Mouse (Mus musculus): ENCODE measurements around the gene Rnf222. TPM values are rescaled to one million over a fixed set of nuclear protein-coding genes. Genes with fewer than 3 reads are reported as not detected.

The Rnf222 gene
- polyA plus RNA-seq, 1 experiment from 2014 or later: not detected

Other genes starting within 250 kb of the Rnf222 start
- 0.59 to 2.5 TPM (median 2.1 TPM) in 3 replicates for gene Myh10, start 197.0 kb upstream of the Rnf222 start, polyA plus RNA-seq (2018)
- gene Ndel1, start 16.7 kb upstream of the Rnf222 start, polyA plus RNA-seq (2018): 52.9 to 132 TPM (median 60.1 TPM) in 3 replicates
- 1,656 to 2,144 TPM (median 1,836 TPM) in 3 replicates for gene Rpl26, start 13.0 kb downstream of the Rnf222 start, polyA plus RNA-seq (2018)
- gene Odf4, start 38.5 kb downstream of the Rnf222 start, polyA plus RNA-seq (2018): not detected in 3 replicates
- not detected in 3 replicates for gene Arhgef15, start 68.9 kb downstream of the Rnf222 start, polyA plus RNA-seq (2018)
- gene Slc25a35, start 79.6 kb downstream of the Rnf222 start, polyA plus RNA-seq (2018): 2.7 to 3.2 TPM (median 2.7 TPM) in 3 replicates
- gene Rangrf, start 86.6 kb downstream of the Rnf222 start, polyA plus RNA-seq (2018): 2.4 to 11.2 TPM (median 3.4 TPM) in 3 replicates
- 2.4 to 12.1 TPM (median 5.6 TPM) in 3 replicates for gene Pfas, start 119.9 kb downstream of the Rnf222 start, polyA plus RNA-seq (2018)
- gene Ctc1, start 127.4 kb downstream of the Rnf222 start, polyA plus RNA-seq (2018): 17.1 to 28.9 TPM (median 20.6 TPM) in 3 replicates
- 4.2 to 8.5 TPM (median 7.3 TPM) in 3 replicates for gene Aurkb, start 157.1 kb downstream of the Rnf222 start, polyA plus RNA-seq (2018)
- gene Borcs6, start 171.2 kb downstream of the Rnf222 start, polyA plus RNA-seq (2018): 11.7 to 37.1 TPM (median 15.6 TPM) in 3 replicates
- gene Tmem107, start 182.3 kb downstream of the Rnf222 start, polyA plus RNA-seq (2018): 4.1 to 7.3 TPM (median 4.2 TPM) in 3 replicates
- gene Vamp2, start 199.9 kb downstream of the Rnf222 start, polyA plus RNA-seq (2018): 23.6 to 47.7 TPM (median 36.7 TPM) in 3 replicates
- 8.8 to 17.5 TPM (median 11.6 TPM) in 3 replicates for gene Per1, start 206.7 kb downstream of the Rnf222 start, polyA plus RNA-seq (2018)
- gene Hes7, start 231.9 kb downstream of the Rnf222 start, polyA plus RNA-seq (2018): not detected in 3 replicates
- gene 9130213A22Rik, start 234.0 kb downstream of the Rnf222 start, polyA plus RNA-seq (2018): 0.14 to 0.29 TPM in 2 of 3 replicates, not detected in the other
- 0.19 TPM in 1 of 3 replicates, not detected in the others for gene Aloxe3, start 237.3 kb downstream of the Rnf222 start, polyA plus RNA-seq (2018)